In the genomic region with DNA sequence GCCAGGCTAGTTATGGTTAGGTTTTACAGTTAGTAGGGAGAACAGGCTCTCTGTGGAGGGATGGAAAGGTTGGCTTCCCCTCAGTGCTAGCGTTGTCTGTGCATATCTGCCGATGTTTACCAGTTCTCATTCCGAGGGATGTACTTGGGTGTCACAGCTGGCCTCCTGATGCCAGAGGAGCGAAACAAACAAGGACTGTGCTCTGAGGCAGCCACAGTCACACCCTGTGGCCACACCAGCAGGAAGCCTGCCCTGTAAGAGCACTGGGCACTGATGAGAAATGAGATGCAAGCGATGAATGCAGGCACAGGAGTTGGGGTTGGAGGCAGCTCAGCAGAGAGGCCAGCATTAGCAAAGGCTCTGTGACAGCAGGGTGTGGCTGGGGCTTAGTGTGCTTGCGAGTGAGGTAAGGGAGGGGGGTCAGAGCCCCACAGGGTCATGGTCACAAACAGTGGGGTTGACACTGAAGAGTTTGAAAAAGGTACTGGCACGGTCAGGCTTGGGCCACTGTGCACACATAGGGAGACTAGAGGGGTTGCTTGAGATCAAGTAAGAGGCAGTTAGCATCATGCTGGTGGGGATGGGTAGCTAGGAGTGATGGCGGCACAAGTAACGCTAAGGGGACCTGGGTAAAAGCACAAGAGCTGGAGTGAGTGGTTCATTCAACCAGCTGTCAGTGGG, we compare ENCODE assay signal across 28 mouse cellular contexts. TPM values are rescaled to one million over a fixed set of nuclear protein-coding genes. Genes with fewer than 3 reads are reported as not detected.
DNase-seq lines count a peak whose midpoint lies in the region; ATAC-seq and TF ChIP-seq lines count a peak whose summit lies in the region.
"Had no signal": no experiment of that assay in that cellular context is flagged by ENCODE, and none has a peak within 500 bp of the region (broad histone marks: within the 10 kb centered on the region; RNA-seq: fewer than 3 reads in every experiment).

No protein-coding gene starts in this region.

- no peak overlapping the region for H3K4me3 ChIP-seq in embryonic facial prominence, embryonic 11.5 days (ENCODE audit: low read depth, low read length)
- no peak overlapping the region for H3K4me3 ChIP-seq in embryonic facial prominence, embryonic 10.5 days
- no peak overlapping the region for H3K4me3 ChIP-seq in layer of hippocampus, adult 2 months
- peak overlapping the region; percentile 70 for H3K4me3 ChIP-seq in megakaryocyte, embryonic 14.5 days (replicated peaks)
- H3K4me3 ChIP-seq: embryonic facial prominence, embryonic 13.5 days; erythroblast, embryonic 14.5 days; forebrain, embryonic 12.5 days; heart, adult 2 months; heart, embryonic 12.5 days; hindbrain, embryonic 13.5 days; liver, embryonic 15.5 days; midbrain, embryonic 12.5 days; neural tube, embryonic 13.5 days had no signal

- no peak overlapping the region for H3K27ac ChIP-seq in embryonic facial prominence, embryonic 11.5 days (replicated peaks; ENCODE audit: low read depth, low read length)
- no peak overlapping the region for H3K27ac ChIP-seq in embryonic facial prominence, embryonic 10.5 days (replicated peaks)
- peak overlapping the region; percentile 81 for H3K27ac ChIP-seq in layer of hippocampus, adult 2 months
- H3K27ac ChIP-seq: embryonic facial prominence, embryonic 13.5 days; forebrain, embryonic 12.5 days; heart, adult 2 months; hindbrain, embryonic 13.5 days; liver, embryonic 15.5 days; midbrain, embryonic 12.5 days; neural tube, embryonic 13.5 days had no signal

- no peaks in the 10 kb centered on the region for H3K4me1 ChIP-seq in embryonic facial prominence, embryonic 11.5 days (ENCODE audit: control insufficient read depth, insufficient read depth, low read length)
- H3K4me1 ChIP-seq in embryonic facial prominence, embryonic 10.5 days, result peaks cover 18% of the 10 kb centered on the region
- peaks cover 56% of the 10 kb centered on the region for H3K4me1 ChIP-seq in megakaryocyte, embryonic 14.5 days
- H3K4me1 ChIP-seq: forebrain, embryonic 12.5 days; midbrain, embryonic 12.5 days had no signal

- H3K4me2 ChIP-seq in embryonic facial prominence, embryonic 11.5 days (ENCODE audit: low read depth, low read length), result no peak overlapping the region
- H3K4me2 ChIP-seq: embryonic facial prominence, embryonic 13.5 days; forebrain, embryonic 12.5 days; heart, embryonic 12.5 days; hindbrain, embryonic 13.5 days; liver, embryonic 15.5 days; lung, embryonic 14.5 days; midbrain, embryonic 12.5 days; neural tube, embryonic 13.5 days had no signal

- H3K9me3 ChIP-seq in embryonic facial prominence, embryonic 11.5 days (replicated peaks; ENCODE audit: control insufficient read depth, low read length), result no peaks in the 10 kb centered on the region
- H3K9me3 ChIP-seq in embryonic facial prominence, embryonic 10.5 days, result no peaks in the 10 kb centered on the region
- H3K9me3 ChIP-seq in megakaryocyte, embryonic 14.5 days, result no peaks in the 10 kb centered on the region
- H3K9me3 ChIP-seq: embryonic facial prominence, embryonic 13.5 days; forebrain, embryonic 12.5 days; G1E; heart, embryonic 12.5 days; hindbrain, embryonic 13.5 days; liver, embryonic 15.5 days; midbrain, embryonic 12.5 days; neural tube, embryonic 13.5 days had no signal

- H3K27me3 ChIP-seq in embryonic facial prominence, embryonic 11.5 days (ENCODE audit: control insufficient read depth, insufficient read depth, low read length), result no peaks in the 10 kb centered on the region
- H3K27me3 ChIP-seq in embryonic facial prominence, embryonic 10.5 days (replicated peaks; ENCODE audit: low read depth, poor library complexity, severe bottlenecking), result no peaks in the 10 kb centered on the region
- no peaks in the 10 kb centered on the region for H3K27me3 ChIP-seq in megakaryocyte, embryonic 14.5 days (replicated peaks)
- H3K27me3 ChIP-seq: embryonic facial prominence, embryonic 13.5 days; forebrain, embryonic 12.5 days; heart, embryonic 12.5 days; hindbrain, embryonic 13.5 days; liver, embryonic 15.5 days; midbrain, embryonic 12.5 days; neural tube, embryonic 13.5 days had no signal

- 86% methylated on average over 9 of the region's 9 CpGs for whole genome bisulfite sequencing in embryonic facial prominence, embryonic 11.5 days
- 88% methylated on average over 9 of the region's 9 CpGs for WGBS in embryonic facial prominence, embryonic 10.5 days

- no peak for TF ChIP-seq CTCF in layer of hippocampus, adult 2 months (conservative IDR thresholded peaks at IDR 0.05)

- no peak overlapping the region for H3K9ac ChIP-seq in embryonic facial prominence, embryonic 11.5 days (replicated peaks; ENCODE audit: low read length)
- H3K9ac ChIP-seq: embryonic facial prominence, embryonic 13.5 days; forebrain, embryonic 12.5 days; heart, embryonic 12.5 days; hindbrain, embryonic 13.5 days; liver, embryonic 15.5 days; lung, embryonic 14.5 days; midbrain, embryonic 12.5 days; neural tube, embryonic 13.5 days had no signal

- no peak for DNase-seq in embryonic facial prominence, embryonic 11.5 days (ENCODE audit: low spot score)
- no peak for DNase-seq in embryonic facial prominence, embryonic 10.5 days (ENCODE audit: low spot score)
- DNase-seq in layer of hippocampus, adult 2 months (ENCODE audit: low spot score in 2 of 2), result no peak
- no peak for DNase-seq in layer of hippocampus, adult 18-20 months (ENCODE audit: low spot score in 2 of 2)
- no peak for DNase-seq in urinary bladder, postnatal 10 days (ENCODE audit: low spot score)
- no peak for DNase-seq in heart, adult 11 months
- DNase-seq: adrenal gland, postnatal 10 days; cerebellum, adult 11-12 months; cerebellum, postnatal 10 days; gastrocnemius, postnatal 36 days; heart, adult 2 months; heart, postnatal 4 days; kidney, adult 8-10 months; kidney, postnatal 10 days; lung, embryonic 14.5 days; lung, postnatal 14 days had no signal

- ATAC-seq in embryonic facial prominence, embryonic 11.5 days (replicated peaks; ENCODE audit: insufficient number of reproducible peaks, low FRiP score, low TSS enrichment, low read depth), result peak; percentile 67
- no peak for ATAC-seq in megakaryocyte, adult 5-6 weeks (ENCODE audit: poor library complexity, severe bottlenecking)
- ATAC-seq: intestine, embryonic 16.5 days had no signal

- no peaks in the 10 kb centered on the region for H3K36me3 ChIP-seq in embryonic facial prominence, embryonic 11.5 days (replicated peaks; ENCODE audit: control insufficient read depth, insufficient read depth, low read depth, low read length)
- H3K36me3 ChIP-seq in embryonic facial prominence, embryonic 10.5 days (replicated peaks), result peaks cover 8% of the 10 kb centered on the region; the same call in 1 of the 2 replicates
- H3K36me3 ChIP-seq in megakaryocyte, embryonic 14.5 days (replicated peaks; ENCODE audit: low read length), result peaks cover 3% of the 10 kb centered on the region
- H3K36me3 ChIP-seq: forebrain, embryonic 12.5 days; hindbrain, embryonic 13.5 days; midbrain, embryonic 12.5 days; neural tube, embryonic 13.5 days had no signal

RNA-seq across cellular contexts. Expression of gene Arfgef2, which starts 13.2 kb away (rescaled TPM):
- 3.5 and 4.0 TPM in 2 replicates for polyA plus RNA-seq in embryonic facial prominence, embryonic 11.5 days (2014; fragmentation: Nextera tagmentation; extraction: Ambion mirVana)
- 4.7 and 5.5 TPM in 2 replicates for polyA plus RNA-seq in embryonic facial prominence, embryonic 10.5 days (2016; fragmentation: Nextera tagmentation; extraction: Ambion mirVana)
- total RNA-seq in layer of hippocampus, adult 2 months (2021), result 10 to 100 TPM; 52.9 to 59.5 TPM
- total RNA-seq in layer of hippocampus, adult 18-20 months (2021), result 10 to 100 TPM; 59.4 to 59.5 TPM
- polyA plus RNA-seq in megakaryocyte, embryonic 14.5 days (2012; ENCODE audit: insufficient read depth, low replicate concordance), result 1.4 and 1.6 TPM in 2 replicates
- total RNA-seq in megakaryocyte, adult 5-6 weeks (2015), result 13.0 and 13.9 TPM in 2 replicates
- 11.5 and 18.7 TPM in 2 replicates for total RNA-seq in megakaryocyte, adult 5-6 weeks (2017)

RNA-seq across cellular contexts. Expression of gene Trp53rkb, which starts 26.3 kb away (rescaled TPM):
- polyA plus RNA-seq in embryonic facial prominence, embryonic 11.5 days (2014; fragmentation: Nextera tagmentation; extraction: Ambion mirVana), result 8.9 and 10.3 TPM in 2 replicates
- polyA plus RNA-seq in embryonic facial prominence, embryonic 10.5 days (2016; fragmentation: Nextera tagmentation; extraction: Ambion mirVana), result 10.6 and 12.0 TPM in 2 replicates
- 1 to 10 TPM; 5.8 to 7.9 TPM for total RNA-seq in layer of hippocampus, adult 2 months (2021)
- total RNA-seq in layer of hippocampus, adult 18-20 months (2021), result 1 to 10 TPM; 4.5 to 5.2 TPM
- 1.8 TPM in 1 of 2 replicates, not detected in the other for polyA plus RNA-seq in megakaryocyte, embryonic 14.5 days (2012; ENCODE audit: insufficient read depth, low replicate concordance)
- 2.1 and 4.5 TPM in 2 replicates for total RNA-seq in megakaryocyte, adult 5-6 weeks (2015)
- 1.5 and 2.0 TPM in 2 replicates for total RNA-seq in megakaryocyte, adult 5-6 weeks (2017)
